Mouse (Mus musculus) kidney, embryonic 14.5 days (tissue): ENCODE results near the gene Scarb1. TPM values are rescaled to one million over a fixed set of nuclear protein-coding genes. Genes with fewer than 3 reads are reported as not detected.
A peak's percentile ranks its signal among the peaks of the same experiment; 100 is the strongest.
"Not testable (repeated sequence)": the region's sequence is repeated elsewhere in the genome, so short reads cannot be mapped to it uniquely, and the experiment has no call there.

Source experiments
- ATAC-seq: fragments of 200-750 bp; cut with Nextera tagmentation; 2 replicates; pipeline ENCODE4 v1.8.0; 2017; ENCODE audit warnings: moderate number of reproducible peaks, mild to moderate bottlenecking, moderate TSS enrichment, moderate library complexity; ENCODE audit not compliant: low FRiP score, low TSS enrichment
- H3K27ac ChIP-seq: fragments of 300-500 bp; sonication (generic); 2 replicates; pipeline ENCODE4 v1.5.1; 2014; ENCODE audit warnings: low read depth, mild to moderate bottlenecking, low read length, moderate library complexity, mixed read lengths
- H3K27me3 ChIP-seq: fragments of 300-500 bp; sonication (generic); 2 replicates; pipeline ENCODE4 v1.6.1; 2014; ENCODE audit warnings: mild to moderate bottlenecking, low read length; ENCODE audit not compliant: control insufficient read depth, insufficient read depth
- H3K36me3 ChIP-seq: fragments of 300-500 bp; sonication (generic); 2 replicates; pipeline ENCODE4 v1.6.1; 2014; ENCODE audit warnings: low read length, mixed read lengths; ENCODE audit not compliant: control insufficient read depth, insufficient read depth
- H3K4me1 ChIP-seq: fragments of 300-500 bp; sonication (generic); 2 replicates; pipeline ENCODE4 v1.6.1; 2014; ENCODE audit warnings: low read length, mixed read lengths; ENCODE audit not compliant: control insufficient read depth, insufficient read depth
- H3K4me2 ChIP-seq: fragments of 300-500 bp; sonication (generic); replicated peaks from 2 replicates; pipeline ENCODE4 v1.6.1; 2014; ENCODE audit warnings: low read depth, mild to moderate bottlenecking, low read length
- H3K4me3 ChIP-seq: fragments of 300-500 bp; sonication (generic); 2 replicates; pipeline ENCODE4 v1.5.1; 2014; ENCODE audit warnings: mild to moderate bottlenecking, low read length
- H3K9ac ChIP-seq: fragments of 300-500 bp; sonication (generic); 2 replicates; pipeline ENCODE4 v1.6.1; 2014; ENCODE audit warnings: low read depth, mild to moderate bottlenecking, low read length, moderate library complexity
- H3K9me3 ChIP-seq: fragments of 300-500 bp; sonication (generic); 2 replicates; pipeline ENCODE4 v1.6.1; 2016; ENCODE audit warnings: low read length; ENCODE audit not compliant: control insufficient read depth
- WGBS: fragments of 180-500 bp; shearing (Covaris S2); extraction: QIAGEN DNeasy Blood & Tissue Kit; methylation state at CpG from one replicate; pipeline ENCODE4 v1.1.7; 2014; 5-methylcytosine and 5-hydroxymethylcytosine counted together
- polyA plus RNA-seq: library from polyadenylated mRNA; unstranded; fragments of >200 nt; fragmentation: Nextera tagmentation; extraction: Ambion mirVana; gene quantifications from 2 replicates; pipeline ENCODE4 v1.2.1, GENCODE M21; 2014

Gene Scarb1
- 34.8 and 48.8 TPM in 2 replicates for polyA plus RNA-seq

DNA sequence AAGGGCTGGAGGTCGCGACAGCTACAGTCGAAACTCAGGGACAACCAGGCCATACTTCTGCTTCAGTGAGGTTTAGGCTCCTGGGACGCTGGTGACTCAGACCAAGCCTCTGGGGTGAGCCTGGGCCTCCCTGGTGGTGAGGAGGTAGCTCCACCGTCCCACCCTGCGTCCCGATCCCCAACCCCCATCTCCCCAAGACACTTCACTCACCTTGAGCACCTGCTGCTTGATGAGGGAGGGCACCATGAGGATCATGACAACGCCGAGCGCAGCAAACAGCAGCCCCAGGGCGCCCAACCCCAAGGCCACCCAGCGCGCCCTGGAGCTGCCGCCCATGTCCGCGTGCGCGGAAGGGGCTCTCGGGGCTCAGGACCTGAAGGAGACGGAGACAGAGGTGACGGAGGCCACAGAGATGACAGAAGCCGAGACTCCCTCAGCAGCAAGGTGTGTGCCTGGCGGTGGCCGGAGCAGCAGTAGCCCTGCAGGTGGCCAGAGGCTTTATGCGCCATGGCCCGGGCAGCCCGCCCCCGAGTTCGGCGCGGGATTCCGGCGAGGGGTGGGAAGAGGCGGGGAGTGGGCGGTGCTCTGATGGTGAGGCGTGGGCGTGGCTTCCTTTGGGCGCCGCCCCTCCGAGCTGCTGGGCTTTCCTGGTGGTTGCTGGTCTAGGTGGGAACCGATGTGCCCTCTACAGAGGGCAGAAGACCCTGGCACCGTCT, at the start of gene Scarb1:
Gene Scarb1, minus strand, starts transcription at position 548 of the 716 bp plus-strand sequence.
- H3K9me3 ChIP-seq: no peaks in the 10 kb centered on the region
- peak within 1 kb of the TSS; percentile 72 for H3K9ac ChIP-seq
- peak within 1 kb of the TSS; percentile 84 for H3K4me2 ChIP-seq
- H3K4me1 ChIP-seq: peaks cover 19% of the 10 kb centered on the region
- H3K36me3 ChIP-seq: no peaks in the 10 kb centered on the region
- ATAC-seq: peak; percentile 84
- 1% methylated on average over 42 of the region's 42 CpGs for WGBS
- H3K4me3 ChIP-seq: peak within 1 kb of the TSS; percentile 61
- no peaks in the 10 kb centered on the region for H3K27me3 ChIP-seq
- 0 out of 2 replicates have a peak within 1 kb of the TSS, but pooled peaks have one; percentile 10 for H3K27ac ChIP-seq

DNA sequence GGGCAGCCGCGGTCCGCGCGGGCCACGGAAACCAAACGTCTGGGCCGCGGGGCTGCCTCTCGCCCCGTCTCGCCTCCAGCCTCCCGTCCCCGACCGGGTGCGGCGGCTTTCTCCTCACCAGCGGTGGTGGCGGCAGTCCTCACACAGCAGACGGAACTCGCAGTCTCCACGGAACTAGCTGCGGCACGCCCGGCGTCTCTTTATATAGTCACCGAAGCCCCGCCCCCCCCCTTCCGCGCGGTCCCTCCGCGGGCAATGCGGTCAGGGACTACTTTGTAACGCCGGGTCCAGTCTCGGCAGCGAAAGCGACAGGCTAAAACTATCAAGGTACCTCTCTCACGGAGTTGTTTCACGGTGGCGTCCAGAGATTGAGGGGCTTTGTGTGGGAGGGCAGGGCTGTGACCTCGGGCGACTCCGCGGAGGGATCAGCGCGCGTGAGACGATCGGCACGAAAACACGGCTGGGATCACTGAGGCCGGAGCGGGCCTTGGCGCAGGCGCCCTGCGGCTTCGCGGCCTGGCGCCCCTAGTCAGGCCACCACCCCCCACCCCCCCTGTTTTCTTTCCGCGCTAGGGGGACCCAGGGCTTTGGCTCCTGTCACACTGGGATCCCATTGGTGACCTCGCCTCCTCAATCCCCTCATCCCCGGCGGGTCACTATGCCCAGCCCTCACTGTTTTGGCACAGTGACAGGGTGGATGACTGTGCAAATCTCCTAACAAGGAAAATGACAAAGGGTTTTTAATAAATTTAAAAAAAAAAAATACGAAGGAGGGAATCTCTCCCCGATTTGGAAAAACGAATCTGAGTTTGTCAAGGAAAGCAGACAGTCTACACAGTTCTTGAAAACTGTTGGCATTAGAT, 48.9 kb upstream of the Scarb1 start, which contains the start of gene Ubc:
Gene Ubc, minus strand, starts transcription at position 624 of the 863 bp plus-strand sequence.
- WGBS: under 1% methylated on average over 68 of the region's 69 CpGs
- Histone ChIP-seq H3K27ac (peak within 1 kb of the TSS; percentile 91), H3K9ac (peak within 1 kb of the TSS; percentile 95), H3K9me3 (no peaks in the 10 kb centered on the region), H3K27me3 (no peaks in the 10 kb centered on the region), H3K4me3 (peak within 1 kb of the TSS; percentile 87), H3K4me1 (peaks cover 16% of the 10 kb centered on the region; the same call in 1 of the 2 replicates), H3K36me3 (peaks cover 17% of the 10 kb centered on the region), H3K4me2 (peak within 1 kb of the TSS; percentile 97)
- ATAC-seq: peak; percentile 63

DNA sequence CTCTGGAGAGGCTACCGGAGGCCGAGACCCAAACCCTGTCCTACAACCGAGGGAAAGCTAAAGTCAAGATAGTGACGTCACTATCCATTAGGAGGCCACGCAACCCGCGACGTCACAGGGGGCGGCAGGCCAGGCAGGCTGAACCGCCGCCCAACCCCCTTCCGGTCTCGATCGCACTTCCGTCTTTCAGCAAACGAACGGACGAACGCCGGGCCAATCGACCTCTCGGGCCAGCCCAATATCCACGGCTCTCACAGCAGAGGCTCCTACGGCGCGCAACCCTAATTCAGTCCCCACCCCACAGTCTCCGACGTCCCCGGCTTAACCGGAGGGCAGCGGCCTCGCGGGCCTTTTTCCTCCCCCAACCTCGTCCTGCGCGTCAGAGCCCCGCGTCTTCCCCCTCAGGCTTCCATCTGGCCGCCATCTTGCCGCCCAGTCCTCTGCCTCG, 48.3 kb upstream of the Scarb1 start, which contains the start of gene Gm10382:
Gene Gm10382, plus strand, starts transcription at position 192 of the 448 bp plus-strand sequence.
- H3K27me3 ChIP-seq: no peaks in the 10 kb centered on the region
- no peaks in the 10 kb centered on the region for H3K9me3 ChIP-seq
- peak within 1 kb of the TSS; percentile 91 for H3K27ac ChIP-seq
- under 1% methylated on average over 41 of the region's 41 CpGs for WGBS
- peaks cover 24% of the 10 kb centered on the region for H3K36me3 ChIP-seq
- H3K9ac ChIP-seq: peak within 1 kb of the TSS; percentile 95
- peak within 1 kb of the TSS; percentile 87 for H3K4me3 ChIP-seq
- peak; percentile 4 for ATAC-seq
- H3K4me1 ChIP-seq: peaks cover 11% of the 10 kb centered on the region; the same call in 1 of the 2 replicates
- H3K4me2 ChIP-seq: peak within 1 kb of the TSS; percentile 97

DNA sequence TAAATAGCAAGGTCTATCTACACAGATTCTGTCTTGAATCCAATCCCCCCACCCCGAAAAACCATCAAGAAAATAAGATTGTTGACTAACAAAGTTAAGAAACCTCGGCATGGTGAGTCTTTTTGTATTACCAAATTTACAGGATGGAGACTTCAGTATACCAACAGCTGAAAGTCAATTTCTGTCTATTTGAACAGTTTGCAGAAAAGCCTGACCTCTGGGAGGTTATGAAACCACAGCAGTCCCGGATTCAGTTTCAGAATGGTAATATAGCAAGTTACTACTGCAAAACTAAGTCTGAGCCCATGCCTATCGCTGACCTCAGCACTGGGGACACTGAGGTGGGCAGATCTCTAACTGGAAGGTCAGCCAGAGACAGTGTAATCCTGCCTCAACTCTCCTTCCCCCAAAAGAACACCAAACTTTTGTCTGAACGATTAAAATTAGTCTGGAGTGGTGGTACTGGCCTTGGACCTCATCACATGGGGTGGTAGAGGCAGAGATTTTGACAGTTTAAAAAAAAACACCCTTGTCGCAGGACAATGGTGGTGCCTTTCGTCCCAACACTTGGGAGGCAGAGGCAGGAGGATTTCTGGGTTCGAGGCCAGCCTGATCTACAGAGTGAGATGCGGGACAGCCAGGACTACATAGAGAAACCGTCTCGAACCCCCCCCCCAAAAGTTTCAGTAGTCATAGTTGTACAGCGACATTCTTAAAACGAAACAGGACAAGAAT, 47.6 kb upstream of the Scarb1 start:
- Histone ChIP-seq H3K4me3 (peak overlapping the region; percentile 87), H3K27me3 (no peaks in the 10 kb centered on the region), H3K27ac (0 out of 2 replicates have a peak overlapping the region, but pooled peaks have one; percentile 91), H3K4me2 (peak overlapping the region; percentile 97), H3K9ac (peak overlapping the region; percentile 95), H3K4me1 (peaks cover 6% of the 10 kb centered on the region; the same call in 1 of the 2 replicates), H3K9me3 (no peaks in the 10 kb centered on the region), H3K36me3 (peaks cover 29% of the 10 kb centered on the region)
- 26% methylated on average over 13 of the region's 13 CpGs for WGBS
- ATAC-seq: no peak

DNA sequence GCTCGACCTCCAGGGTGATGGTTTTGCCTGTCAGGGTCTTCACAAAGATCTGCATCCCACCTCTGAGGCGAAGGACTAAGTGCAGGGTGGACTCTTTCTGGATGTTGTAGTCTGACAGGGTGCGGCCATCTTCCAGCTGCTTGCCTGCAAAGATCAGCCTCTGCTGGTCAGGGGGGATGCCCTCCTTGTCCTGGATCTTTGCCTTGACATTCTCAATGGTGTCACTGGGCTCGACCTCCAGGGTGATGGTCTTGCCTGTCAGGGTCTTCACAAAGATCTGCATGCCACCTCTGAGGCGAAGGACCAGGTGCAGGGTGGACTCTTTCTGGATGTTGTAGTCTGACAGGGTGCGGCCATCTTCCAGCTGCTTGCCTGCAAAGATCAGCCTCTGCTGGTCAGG, 46.4 kb upstream of the Scarb1 start:
- H3K9ac ChIP-seq, H3K4me3 ChIP-seq, ATAC-seq, H3K4me2 ChIP-seq, H3K27me3 ChIP-seq, H3K27ac ChIP-seq, H3K9me3 ChIP-seq, H3K4me1 ChIP-seq: not testable (repeated sequence)
- H3K36me3 ChIP-seq: peaks cover 32% of the 10 kb centered on the region
- 88% methylated on average over 5 of the region's 6 CpGs for WGBS

DNA sequence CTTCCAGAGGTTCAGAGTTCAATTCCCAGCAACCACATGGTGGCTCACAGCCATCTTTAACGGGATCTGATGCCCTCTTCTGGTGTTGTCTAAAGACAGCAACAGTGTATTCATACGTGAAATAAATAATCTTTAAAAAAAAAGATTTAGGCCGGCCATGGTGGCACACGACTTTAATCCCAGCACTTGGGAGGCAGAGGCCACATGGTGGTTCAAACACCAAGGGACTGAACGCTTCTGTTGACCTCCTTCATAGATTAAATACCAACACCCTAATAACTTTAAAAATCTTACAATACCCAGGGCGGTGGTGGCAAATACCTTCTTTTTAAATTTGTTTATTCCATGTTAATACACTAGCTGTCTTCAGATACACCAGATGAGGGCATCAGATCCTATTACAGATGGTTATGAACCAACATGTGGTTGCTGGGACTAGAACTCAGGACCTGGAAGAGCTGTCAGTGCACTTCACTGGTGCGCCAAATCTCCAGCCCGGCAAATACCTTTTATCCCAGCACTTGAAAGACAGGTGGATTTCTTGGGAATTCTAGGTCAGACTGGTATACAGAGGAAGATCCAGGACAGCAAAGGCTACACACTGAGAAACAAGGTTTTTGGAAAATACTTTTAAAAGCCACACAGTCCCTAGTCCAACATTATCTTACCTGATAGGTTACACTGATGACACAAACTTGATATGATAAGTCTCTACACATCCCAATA, 44.5 kb upstream of the Scarb1 start:
- peaks cover 3% of the 10 kb centered on the region; the same call in 1 of the 2 replicates for H3K4me1 ChIP-seq
- 83% methylated on average over 8 of the region's 8 CpGs for WGBS
- H3K27ac ChIP-seq: no peak overlapping the region
- H3K36me3 ChIP-seq: peaks cover 32% of the 10 kb centered on the region
- H3K9me3 ChIP-seq: no peaks in the 10 kb centered on the region
- H3K4me3 ChIP-seq: no peak overlapping the region
- ATAC-seq: no peak
- no peak overlapping the region for H3K4me2 ChIP-seq
- H3K9ac ChIP-seq: no peak overlapping the region
- no peaks in the 10 kb centered on the region for H3K27me3 ChIP-seq

DNA sequence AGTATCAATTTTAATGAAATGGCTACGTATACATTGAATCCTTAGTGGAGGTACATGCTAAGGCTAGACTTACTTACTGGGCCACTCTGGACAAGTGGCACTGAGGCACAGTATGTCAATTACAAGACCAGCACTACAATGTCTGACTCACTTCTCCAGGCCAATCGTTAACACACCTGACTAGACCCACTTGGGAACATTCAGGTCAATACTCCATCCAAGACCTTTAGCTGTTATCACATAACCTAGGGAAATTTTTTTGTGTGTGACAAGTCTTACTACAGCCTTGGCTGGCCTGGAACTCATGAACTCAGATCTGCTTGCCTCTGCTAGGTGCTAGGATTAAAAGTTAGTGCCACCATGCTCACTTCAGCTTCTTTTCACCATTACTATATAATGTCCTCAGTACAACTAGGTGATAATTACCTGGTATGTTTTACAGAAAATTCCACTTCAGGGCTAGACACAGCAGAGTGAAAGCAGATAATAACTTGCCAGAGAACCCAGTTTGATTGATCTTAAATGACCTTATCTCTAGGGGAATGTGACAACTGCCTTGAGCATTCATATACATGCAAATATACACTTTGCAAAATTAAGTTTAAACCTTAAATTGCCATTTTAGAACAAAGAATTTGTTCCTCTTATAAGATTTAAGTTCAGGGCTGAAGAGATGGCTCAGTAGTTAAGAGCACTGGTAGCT, 43.8 kb upstream of the Scarb1 start:
- no peak for ATAC-seq
- WGBS: 91% methylated on average over 2 of the region's 2 CpGs
- H3K4me2 ChIP-seq: no peak overlapping the region

More for the DNA sequence above, 43.8 kb upstream of the Scarb1 start:
- no peak overlapping the region for H3K9ac ChIP-seq
- H3K9me3 ChIP-seq: no peaks in the 10 kb centered on the region
- peaks cover 32% of the 10 kb centered on the region for H3K36me3 ChIP-seq
- H3K27ac ChIP-seq: no peak overlapping the region
- peaks cover 3% of the 10 kb centered on the region; the same call in 1 of the 2 replicates for H3K4me1 ChIP-seq
- no peak overlapping the region for H3K4me3 ChIP-seq
- no peaks in the 10 kb centered on the region for H3K27me3 ChIP-seq
